Mouse (Mus musculus): ENCODE results near the gene Zfp560.

DNA sequence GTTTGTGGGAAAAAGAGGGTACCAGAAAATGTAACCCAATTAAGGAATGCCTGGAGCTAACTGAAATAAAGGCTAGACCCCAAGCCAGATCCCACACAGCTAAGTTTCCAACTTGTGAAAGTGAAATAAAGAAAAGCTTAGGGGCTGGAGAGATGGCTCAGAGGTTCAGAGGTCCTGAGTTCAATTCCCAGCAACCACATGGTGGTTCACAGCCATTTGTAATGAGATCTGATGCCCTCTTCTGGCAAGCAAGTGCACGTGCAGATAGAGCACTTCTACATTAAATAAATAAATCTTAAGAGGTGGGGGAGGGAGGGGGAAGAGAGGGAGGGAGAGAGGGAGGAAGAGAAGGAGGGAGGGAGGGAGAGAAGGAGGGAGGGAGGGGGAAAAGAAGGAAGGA is 26.5 kb upstream of the Zfp560 start:
- TF ChIP-seq POLR2A (IDR thresholded peaks at IDR 0.05; ENCODE audit: control insufficient read depth, extremely low read depth, insufficient read depth, low read length, poor library complexity) = no peak
- TF ChIP-seq CTCF (IDR thresholded peaks at IDR 0.05; ENCODE audit: borderline replicate concordance, control insufficient read depth, extremely low read depth, insufficient read depth, low read length, poor library complexity) = no peak
